Mouse (Mus musculus): Measurements from ENCODE around the gene Mmp28. TPM values are rescaled to one million over a fixed set of nuclear protein-coding genes. Genes with fewer than 3 reads are reported as not detected.

Gene Mmp28
- total RNA-seq, 4 experiments from 2014 or later = 15.5 to 19.1 (median 17.8) TPM

DNA sequence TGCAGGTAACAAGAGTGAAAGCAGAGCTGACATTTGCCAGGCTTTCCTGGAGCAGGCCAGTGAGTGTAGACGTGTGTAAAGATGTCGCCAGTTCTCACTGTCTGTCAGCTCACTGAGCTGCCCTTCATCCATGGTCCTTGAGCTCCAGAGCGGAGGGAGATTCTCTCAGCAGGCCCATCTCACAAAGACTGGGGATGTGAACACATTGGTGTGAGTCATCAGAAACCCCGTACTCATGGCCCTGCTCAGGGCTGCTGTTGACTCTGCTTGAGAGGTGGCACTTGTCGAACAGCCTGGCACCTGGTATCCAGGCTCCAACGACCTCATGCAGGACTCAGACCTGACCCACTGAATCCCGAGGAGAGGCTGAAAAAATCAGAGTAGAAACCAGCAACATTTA is 59.1 kb downstream of the Mmp28 start:
- no peak for DNase-seq

DNA sequence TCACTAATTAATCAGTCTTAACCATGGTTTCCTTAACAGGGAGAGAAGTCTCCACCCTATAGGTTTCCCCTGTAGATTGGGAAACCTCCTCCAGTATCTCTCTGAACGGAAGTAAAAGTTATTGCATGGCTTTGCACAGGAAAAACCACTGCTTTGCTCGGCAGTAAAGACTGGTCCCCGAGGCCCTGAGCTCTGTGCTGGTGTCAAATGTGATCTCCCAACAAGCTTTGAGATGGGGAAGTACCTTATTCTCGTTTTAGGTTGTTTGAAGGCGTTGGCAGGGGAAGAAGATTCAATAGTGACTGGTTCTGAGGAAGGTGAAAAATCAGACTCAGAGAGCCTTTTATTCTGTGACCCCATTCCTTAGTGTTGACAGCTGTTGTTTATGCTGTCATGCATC is 64.1 kb downstream of the Mmp28 start:
- no peak for DNase-seq

DNA sequence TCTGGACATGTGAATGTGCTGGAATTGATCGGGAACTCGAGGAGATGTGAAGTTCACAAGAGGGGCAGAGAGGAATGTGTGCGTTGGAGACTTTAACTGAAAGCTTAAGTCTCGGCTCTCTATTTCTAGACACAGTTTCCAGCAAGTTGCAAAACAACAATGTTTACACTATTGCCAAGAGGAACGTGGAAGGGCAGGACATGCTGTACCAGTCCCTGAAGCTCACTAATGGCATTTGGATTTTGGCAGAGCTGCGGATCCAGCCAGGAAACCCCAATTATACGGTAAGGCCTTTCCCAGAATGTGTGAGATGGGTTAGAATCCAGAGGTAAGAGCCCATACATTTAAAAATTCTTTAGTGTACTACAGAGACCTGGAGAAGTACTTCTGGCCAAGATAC is 65.2 kb downstream of the Mmp28 start:
- DNase-seq = no peak

GRCm38 (mm10) chr11:83394802-83395439 is 68.0 kb downstream of the Mmp28 start:
- no peak for DNase-seq

DNA sequence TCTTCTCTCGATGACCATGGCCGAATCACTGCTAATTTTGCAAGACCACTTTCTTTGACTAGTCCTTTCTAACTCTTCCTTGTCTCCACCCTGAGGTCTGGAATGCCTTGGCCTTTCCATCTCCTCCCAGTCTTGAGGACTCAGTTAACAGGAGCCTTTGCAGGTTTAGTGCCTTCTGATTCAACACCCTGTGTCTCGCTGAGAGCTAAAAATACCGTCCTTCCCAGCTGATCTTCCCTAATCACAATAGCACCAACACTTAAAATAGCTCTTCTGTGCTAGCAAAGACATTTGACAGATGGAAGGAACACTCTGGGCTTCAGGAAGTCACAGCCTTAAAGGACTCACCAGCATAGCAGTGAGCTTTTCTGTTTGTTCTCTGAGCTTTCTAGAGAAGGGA is 69.8 kb downstream of the Mmp28 start:
- DNase-seq = no peak

Other genes starting within 250 kb of the Mmp28 start
- gene Slfn14, start 176.3 kb downstream of the Mmp28 start, total RNA-seq (2022) = not detected
- 100 to 1,000 TPM; 110 to 118 (median 117) TPM for gene Ap2b1, start 164.0 kb downstream of the Mmp28 start, total RNA-seq (2022)
- 10 to 100 TPM; 17.3 to 24.2 (median 20.4) TPM for gene Pex12, start 160.5 kb downstream of the Mmp28 start, total RNA-seq (2022)
- 10 to 100 TPM; 15.9 to 21.1 (median 17.8) TPM for gene Rasl10b, start 53.9 kb downstream of the Mmp28 start, total RNA-seq (2022)
- under 1 TPM in 1 of 4 experiments, not detected in 3; 0.19 TPM for gene Gas2l2, start 33.6 kb downstream of the Mmp28 start, total RNA-seq (2022)
- gene 1700020L24Rik, start 25.4 kb downstream of the Mmp28 start, total RNA-seq (2022) = under 1 TPM in 1 of 4 experiments, not detected in 3; 0.89 TPM
- 10 to 100 TPM; 58.3 to 80.5 (median 68.7) TPM for gene Taf15, start 10.0 kb upstream of the Mmp28 start, total RNA-seq (2022)
- not detected for gene Heatr9, start 59.1 kb upstream of the Mmp28 start, total RNA-seq (2022)
- 1 to 10 TPM; 2.1 to 3.8 (median 2.7) TPM for gene Ccl5, start 67.4 kb upstream of the Mmp28 start, total RNA-seq (2022)
- 10 to 100 TPM in 1 of 4 experiments, 1 to 10 TPM in 3; 3.8 to 11.6 (median 6.6) TPM for gene Ccl9, start 115.6 kb upstream of the Mmp28 start, total RNA-seq (2022)
- 10 to 100 TPM; 11.5 to 22.0 (median 14.3) TPM for gene Ccl6, start 130.0 kb upstream of the Mmp28 start, total RNA-seq (2022)
- gene Rpl9-ps1, start 182.6 kb upstream of the Mmp28 start, total RNA-seq (2022) = not detected
- gene Ccl3, start 186.3 kb upstream of the Mmp28 start, total RNA-seq (2022) = 1 to 10 TPM in 2 of 4 experiments, under 1 TPM in 2; 0.67 to 1.1 (median 0.91) TPM
- gene Ccl4, start 199.5 kb upstream of the Mmp28 start, total RNA-seq (2022) = 1 to 10 TPM in 1 of 4 experiments, under 1 TPM in 2, not detected in 1; 0.52 to 1.4 (median 0.59) TPM
- 10 to 100 TPM in 1 of 4 experiments, 1 to 10 TPM in 3; 1.4 to 12.0 (median 5.6) TPM for gene Wfdc17, start 240.9 kb upstream of the Mmp28 start, total RNA-seq (2022)
- not detected for gene Wfdc18, start 245.9 kb upstream of the Mmp28 start, total RNA-seq (2022)

Measured in adrenal gland, adult 8-10 months (tissue).